Mouse (Mus musculus): ENCODE measurements at regions not wholly inside any gene's neighbourhood (a gene's known extent, or its start where the extent isn't known, plus 50 kb on each side); places are given as distances from the start of the nearest gene placed in this dataset.

GRCm38 (mm10) chr6:101429634-101430033 lies 51.9 kb upstream of the Pdzrn3 start:
- no peak overlapping the region for H3K9ac ChIP-seq (replicated peaks; ENCODE audit: low read length)
- no peaks in the 10 kb centered on the region for H3K9me3 ChIP-seq (ENCODE audit: low read length)

More at GRCm38 (mm10) chr6:101429634-101430033, 51.9 kb upstream of the Pdzrn3 start:
- no peak for TF ChIP-seq CTCF (IDR thresholded peaks at IDR 0.05; ENCODE audit: low read depth)
- no peak for DNase-seq (ENCODE audit: low spot score)
- H3K4me1 ChIP-seq (ENCODE audit: insufficient read depth, low read length), result no peaks in the 10 kb centered on the region
- no peak overlapping the region for H3K4me3 ChIP-seq (ENCODE audit: low read length)
- no peak for ATAC-seq
- no peak overlapping the region for H3K4me2 ChIP-seq (ENCODE audit: low read depth, low read length)
- H3K36me3 ChIP-seq (ENCODE audit: insufficient read depth, low read length), result no peaks in the 10 kb centered on the region
- no peak overlapping the region for H3K27ac ChIP-seq
- 46% methylated on average over 2 of the region's 2 CpGs for WGBS
- no peaks in the 10 kb centered on the region for H3K27me3 ChIP-seq (ENCODE audit: insufficient read depth, low read length)

Data from hindbrain, postnatal 0 days (tissue).